Mouse (Mus musculus) MEL (cell line): ENCODE results near the gene Rnpep. TPM values are rescaled to one million over a fixed set of nuclear protein-coding genes. Genes with fewer than 3 reads are reported as not detected.

ENCODE experiments used
- DNase-seq: peaks from one replicate; pipeline ENCODE4 v3.0.0; 2011; ENCODE audit warnings: low read depth, low spot score
- H3K27ac ChIP-seq: 2 replicates; pipeline ENCODE4 v1.5.1; 2012; ENCODE audit warnings: low read depth, mild to moderate bottlenecking, control low read depth, low read length, moderate library complexity; ENCODE audit not compliant: control insufficient read depth
- H3K27me3 ChIP-seq, 2 experiments: fragments of 150-350 bp in 1 of 2; sonication (generic) in 1 of 2; 2 replicates each; pipeline ENCODE4 v1.6.1; 2012; ENCODE audit warnings: low read length in 2 of 2, mild to moderate bottlenecking in 2 of 2, improper control_type of control experiment in 1 of 2, moderate library complexity in 1 of 2; ENCODE audit not compliant: insufficient read depth in 2 of 2, control insufficient read depth in 1 of 2
- H3K36me3 ChIP-seq, 2 experiments: 2 replicates each; pipeline ENCODE4 v1.6.1; 2012 to 2014; ENCODE audit warnings: low read length in 2 of 2, improper control_type of control experiment in 1 of 2, inconsistent platforms in 1 of 2, mild to moderate bottlenecking in 1 of 2; ENCODE audit not compliant: insufficient read depth in 2 of 2, control insufficient read depth in 1 of 2
- H3K4me1 ChIP-seq, 2 experiments: fragments of 150-350 bp in 1 of 2; sonication (generic) in 1 of 2; 2 replicates each; pipeline ENCODE4 v1.6.1; 2012; ENCODE audit warnings: low read length in 2 of 2, improper control_type of control experiment in 1 of 2, mild to moderate bottlenecking in 1 of 2; ENCODE audit not compliant: insufficient read depth in 2 of 2, control insufficient read depth in 1 of 2
- H3K4me3 ChIP-seq, 2 experiments: fragments of 150-350 bp in 1 of 2; sonication (generic) in 1 of 2; 2 replicates each; pipeline ENCODE4 v1.5.1; 2012; ENCODE audit warnings: low read depth in 2 of 2, low read length in 2 of 2, mild to moderate bottlenecking in 2 of 2, moderate library complexity in 2 of 2, control low read depth in 1 of 2, improper control_type of control experiment in 1 of 2; ENCODE audit not compliant: control insufficient read depth in 1 of 2, insufficient read depth in 1 of 2
- H3K79me2 ChIP-seq: 2 replicates; pipeline ENCODE4 v1.6.1; 2012; ENCODE audit warnings: mild to moderate bottlenecking, low read length, moderate library complexity; ENCODE audit not compliant: control insufficient read depth, poor library complexity, insufficient read depth
- H3K9ac ChIP-seq: 2 replicates; pipeline ENCODE4 v1.6.1; 2012; ENCODE audit warnings: low read depth, mild to moderate bottlenecking, control low read depth, low read length, moderate library complexity; ENCODE audit not compliant: control insufficient read depth, poor library complexity, severe bottlenecking
- H3K9me3 ChIP-seq: fragments of 150-350 bp; sonication (generic); replicated peaks from 2 replicates; pipeline ENCODE4 v1.6.1; 2012; ENCODE audit warnings: mild to moderate bottlenecking, low read length, improper control_type of control experiment, moderate library complexity; ENCODE audit not compliant: insufficient read depth
- CTCF ChIP-seq, 3 experiments: IDR thresholded peaks in 2 of 3; conservative IDR thresholded peaks in 1 of 3; 2 replicates each; pipeline ENCODE4 v1.5.1; 2011 to 2012; ENCODE audit warnings: low read length in 3 of 3, low read depth in 2 of 3, mild to moderate bottlenecking in 2 of 3, improper control_type of control experiment in 1 of 3, inconsistent platforms in 1 of 3, mixed read lengths in 1 of 3, moderate library complexity in 1 of 3; ENCODE audit not compliant: control insufficient read depth in 1 of 3, insufficient read depth in 1 of 3, poor library complexity in 1 of 3, severe bottlenecking in 1 of 3
- E2F4 ChIP-seq: IDR thresholded peaks from 2 replicates; pipeline ENCODE4 v1.6.1; 2011; ENCODE audit warnings: low read depth, low read length, improper control_type of control experiment, borderline replicate concordance
- GABPA ChIP-seq: IDR thresholded peaks from 2 replicates; pipeline ENCODE4 v1.6.1; 2012; ENCODE audit warnings: low read depth, mild to moderate bottlenecking, inconsistent platforms, low read length, improper control_type of control experiment, moderate library complexity
- GATA1 ChIP-seq: IDR thresholded peaks from 2 replicates; pipeline ENCODE4 v1.6.1; 2011; ENCODE audit warnings: low read depth, low read length, improper control_type of control experiment
- HCFC1 ChIP-seq: IDR thresholded peaks from 2 replicates; pipeline ENCODE4 v1.6.1; 2012; ENCODE audit warnings: low read depth, mild to moderate bottlenecking, inconsistent platforms, low read length, improper control_type of control experiment, moderate library complexity
- MAFK ChIP-seq: IDR thresholded peaks from 2 replicates; pipeline ENCODE4 v1.6.1; 2011; ENCODE audit warnings: low read depth, mild to moderate bottlenecking, low read length, improper control_type of control experiment, borderline replicate concordance
- MEF2A ChIP-seq: IDR thresholded peaks from 2 replicates; pipeline ENCODE4 v1.6.1; 2014; ENCODE audit warnings: low read depth, mild to moderate bottlenecking, inconsistent platforms, low read length, improper control_type of control experiment; ENCODE audit not compliant: poor library complexity, insufficient replicate concordance, severe bottlenecking; ENCODE audit errors: extremely low read depth
- MXI1 ChIP-seq: IDR thresholded peaks from 2 replicates; pipeline ENCODE4 v1.6.1; 2011; ENCODE audit warnings: mild to moderate bottlenecking, low read depth, low read length, improper control_type of control experiment
- MYC ChIP-seq: IDR thresholded peaks from 2 replicates; pipeline ENCODE4 v1.6.1; 2011; ENCODE audit warnings: low read depth, mild to moderate bottlenecking, low read length, improper control_type of control experiment, moderate library complexity
- NELFE ChIP-seq: IDR thresholded peaks from 2 replicates; pipeline ENCODE4 v1.6.1; 2011; ENCODE audit warnings: low read depth, low read length, improper control_type of control experiment
- NRF1 ChIP-seq: IDR thresholded peaks from 2 replicates; pipeline ENCODE4 v1.6.1; 2014; ENCODE audit warnings: low read depth, mild to moderate bottlenecking, inconsistent platforms, low read length, improper control_type of control experiment, moderate library complexity; ENCODE audit not compliant: poor library complexity, insufficient read depth, severe bottlenecking
- POLR2A ChIP-seq, 2 experiments: IDR thresholded peaks; 2 replicates each; pipeline ENCODE4 v1.6.1; 2011 to 2012; ENCODE audit warnings: low read length in 2 of 2, mild to moderate bottlenecking in 2 of 2, control low read depth in 1 of 2, improper control_type of control experiment in 1 of 2, low read depth in 1 of 2, moderate library complexity in 1 of 2; ENCODE audit not compliant: control insufficient read depth in 1 of 2, insufficient read depth in 1 of 2, poor library complexity in 1 of 2
- POLR2AphosphoS2 ChIP-seq: IDR thresholded peaks from 2 replicates; pipeline ENCODE4 v1.6.1; 2011; ENCODE audit warnings: low read length, improper control_type of control experiment
- TBP ChIP-seq: IDR thresholded peaks from 2 replicates; pipeline ENCODE4 v1.8.0; 2011; ENCODE audit warnings: low read depth, low read length, improper control_type of control experiment
- TCF12 ChIP-seq: IDR thresholded peaks from 2 replicates; pipeline ENCODE4 v1.6.1; 2014; ENCODE audit warnings: low read depth, mild to moderate bottlenecking, inconsistent platforms, low read length, improper control_type of control experiment, moderate library complexity
- UBTF ChIP-seq: IDR thresholded peaks from 2 replicates; pipeline ENCODE4 v1.6.1; 2012; ENCODE audit warnings: low read depth, mild to moderate bottlenecking, inconsistent platforms, low read length, improper control_type of control experiment, moderate library complexity, borderline replicate concordance; ENCODE audit not compliant: insufficient read depth
- USF1 ChIP-seq: IDR thresholded peaks from 2 replicates; pipeline ENCODE4 v1.6.1; 2014; ENCODE audit warnings: low read depth, mild to moderate bottlenecking, inconsistent platforms, low read length, improper control_type of control experiment, moderate library complexity
- ZC3H11A ChIP-seq: IDR thresholded peaks from 2 replicates; pipeline ENCODE4 v1.6.1; 2012; ENCODE audit warnings: low read depth, mild to moderate bottlenecking, inconsistent platforms, low read length, improper control_type of control experiment
- ZMIZ1 ChIP-seq: IDR thresholded peaks from 2 replicates; pipeline ENCODE4 v1.6.1; 2012; ENCODE audit warnings: low read depth, mild to moderate bottlenecking, inconsistent platforms, low read length, improper control_type of control experiment, moderate library complexity
- ZNF384 ChIP-seq: IDR thresholded peaks from 2 replicates; pipeline ENCODE4 v1.6.1; 2012; ENCODE audit warnings: low read depth, mild to moderate bottlenecking, inconsistent platforms, low read length, improper control_type of control experiment
- polyA plus RNA-seq, 2 experiments: library from polyadenylated mRNA; stranded (reverse) in 1 of 2; unstranded in 1 of 2; fragments of >175 nt in 1 of 2; fragments of >200 nt in 1 of 2; gene quantifications; 2 replicates each; pipeline versions ENCODE4 v1.2.1 to v1.2.4; 2012; ENCODE audit warnings: low replicate concordance in 2 of 2, low read depth in 1 of 2; ENCODE audit not compliant: insufficient read length in 2 of 2, insufficient read depth in 1 of 2, missing spikeins in 1 of 2
- total RNA-seq: library from RNA; depleted of rRNA; stranded (reverse); fragments of 300-350 nt; gene quantifications from 2 replicates; pipeline ENCODE4 v1.2.3, GENCODE M21; 2012; rRNA removed

Rnpep gene
- total RNA-seq (6.5 and 8.1 TPM in 2 replicates), polyA plus RNA-seq (10 to 100 TPM in 1 of 2 experiments, not detected in 1; 17.4 TPM)

DNA sequence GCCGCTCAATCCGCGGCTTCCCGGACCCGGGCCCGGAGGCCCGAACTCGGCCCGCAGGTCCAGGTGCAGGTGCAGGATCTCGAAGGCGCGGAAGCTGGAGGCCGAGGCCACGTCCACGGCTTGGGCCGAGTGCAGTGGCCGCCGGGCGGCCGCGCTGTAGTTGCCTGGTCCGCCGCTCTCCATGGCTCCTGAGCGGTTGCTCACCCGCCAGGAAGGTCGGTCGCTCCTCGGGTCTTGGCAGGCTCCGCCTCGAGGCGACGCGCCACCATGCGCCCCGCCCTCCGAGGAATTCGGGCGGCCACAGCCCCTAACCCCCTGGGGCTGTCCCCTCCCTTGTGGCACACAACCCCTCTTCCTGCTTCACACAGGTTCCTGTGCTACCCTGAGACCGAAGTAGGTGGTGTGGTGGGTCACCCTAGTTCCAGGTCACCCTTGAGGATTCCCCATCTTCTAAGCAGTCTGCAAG, at the start of gene Rnpep:
Rnpep (minus strand) TSS at position 259 of the 466 bp plus-strand sequence.
- DNase-seq: peak; percentile 72
- Histone ChIP-seq H3K36me3 (no peaks in the 10 kb centered on the region), H3K4me3 (peak within 1 kb of the TSS; percentile 83 to 100), H3K27ac (no peak within 1 kb of the TSS), H3K9me3 (no peaks in the 10 kb centered on the region), H3K9ac (peak within 1 kb of the TSS; percentile 87), H3K4me1 (peaks cover 0 to 4% of the 10 kb centered on the region in 2 experiments; a peak in 2 of 4 replicates), H3K79me2 (no peaks in the 10 kb centered on the region; the same call in 1 of the 2 replicates), H3K27me3 (no peaks in the 10 kb centered on the region)
- TF ChIP-seq ZC3H11A (no peak), TCF12 (no peak), MYC (no peak), POLR2A (IDR thresholded peaks at IDR 0.05; ENCODE audit: control insufficient read depth in 1 of 2, insufficient read depth in 1 of 2, low read depth in 1 of 2, low read length in 2 of 2, poor library complexity in 1 of 2) (peak; percentile 65 to 73; a peak in 3 of 4 replicates), UBTF (0 out of 2 replicates have a peak, but pooled peaks have one; percentile 77), MAFK (no peak), TBP (no peak)

GRCm38 (mm10) chr1:135330578-135330977, 46.7 kb upstream of the Rnpep start:
- H3K4me3 ChIP-seq: no peak overlapping the region
- H3K4me1 ChIP-seq: no peaks in the 10 kb centered on the region
- TF ChIP-seq TBP (no peak), MEF2A (no peak), GATA1 (no peak), USF1 (no peak), E2F4 (no peak), HCFC1 (no peak), POLR2AphosphoS2 (no peak), NRF1 (no peak), MXI1 (no peak), NELFE (no peak), CTCF (IDR thresholded peaks at IDR 0.05 in 2 of 3, conservative IDR thresholded peaks at IDR 0.05 in 1 of 3; ENCODE audit: control insufficient read depth in 1 of 3, insufficient read depth in 1 of 3, low read depth in 2 of 3, low read length in 3 of 3, poor library complexity in 1 of 3, severe bottlenecking in 1 of 3) (no peak), ZNF384 (no peak), GABPA (no peak), ZMIZ1 (no peak)
- DNase-seq: no peak
- no peak overlapping the region for H3K9ac ChIP-seq
- H3K79me2 ChIP-seq: no peaks in the 10 kb centered on the region
- H3K36me3 ChIP-seq: no peaks in the 10 kb centered on the region
- peaks cover 4 to 14% of the 10 kb centered on the region in 2 experiments; a peak in 3 of 4 replicates for H3K27me3 ChIP-seq
- H3K9me3 ChIP-seq: no peaks in the 10 kb centered on the region
- no peak overlapping the region for H3K27ac ChIP-seq
